Mouse (Mus musculus): ENCODE data around the gene Gse1.

Gse1 gene

GRCm38 (mm10) chr8:120377803-120378189 lies 149.5 kb downstream of the Gse1 start:
- no peak for DNase-seq

GRCm38 (mm10) chr8:120378306-120378705 lies 150.1 kb downstream of the Gse1 start:
- DNase-seq: peak; percentile 57 to 66

DNA sequence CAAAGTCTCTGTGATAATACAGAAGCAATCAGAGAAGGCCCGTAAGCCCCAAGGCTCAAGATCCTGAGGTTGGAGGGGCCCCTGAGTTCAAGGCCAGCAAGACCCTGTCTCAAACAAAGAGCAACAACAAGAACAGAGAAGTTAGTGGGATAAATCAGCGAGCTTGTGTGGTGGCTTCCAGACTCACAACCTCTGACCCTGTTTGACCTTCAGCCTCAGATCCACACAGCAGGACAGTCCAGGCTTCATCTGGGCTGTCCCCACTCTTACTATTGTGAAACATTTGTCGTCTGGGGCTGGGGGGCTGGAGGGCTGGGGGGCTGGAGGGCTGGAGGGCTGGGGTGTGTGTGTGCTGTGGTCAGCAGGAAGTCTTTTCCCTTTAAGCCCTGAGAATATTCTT lies 150.8 kb downstream of the Gse1 start:
- DNase-seq: no peak

GRCm38 (mm10) chr8:120381865-120382264 lies 153.6 kb downstream of the Gse1 start:
- no peak for DNase-seq

GRCm38 (mm10) chr8:120382436-120383203 lies 154.4 kb downstream of the Gse1 start:
- peak; percentile 68 to 72 for DNase-seq

GRCm38 (mm10) chr8:120383204-120383560 lies 154.9 kb downstream of the Gse1 start:
- DNase-seq: no peak

DNA sequence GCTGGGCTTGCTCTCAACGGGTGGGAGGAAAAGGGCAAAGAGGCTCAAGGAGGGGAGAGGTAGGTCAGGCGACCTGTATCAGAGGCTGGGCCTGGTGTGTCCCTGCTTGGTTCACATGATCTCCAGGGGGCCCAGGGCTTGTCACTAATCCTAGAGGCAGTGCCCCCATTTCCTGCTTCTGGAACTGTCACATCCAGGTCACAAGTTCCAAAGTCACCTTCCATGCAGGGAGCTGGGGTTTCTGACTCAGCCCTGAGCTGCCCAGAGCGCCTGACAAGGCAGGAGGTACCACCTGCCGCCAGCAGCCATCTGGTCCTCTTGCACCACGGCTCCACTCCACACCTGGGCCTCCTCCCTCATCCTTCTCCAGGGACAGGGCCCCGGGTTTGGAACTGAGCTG lies 155.5 kb downstream of the Gse1 start:
- DNase-seq: no peak

DNA sequence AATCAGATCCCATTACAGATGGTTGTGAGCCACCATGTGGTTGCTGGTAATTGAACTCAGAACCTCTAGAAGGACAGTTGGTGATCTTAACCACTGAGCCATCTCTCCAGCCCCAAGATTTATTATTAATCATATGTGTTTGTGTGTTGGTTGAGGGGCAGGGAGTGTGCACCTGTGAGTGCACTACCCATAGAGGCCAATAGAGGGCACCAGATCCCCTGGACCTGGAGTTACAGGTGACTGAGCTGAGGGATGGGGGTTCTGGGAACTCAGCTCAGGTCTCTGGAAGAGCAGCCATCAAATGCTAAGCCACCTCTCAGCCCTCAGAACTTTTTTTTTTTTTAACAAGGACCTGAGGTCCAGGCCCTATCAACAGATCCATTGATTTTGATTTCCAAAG lies 156.5 kb downstream of the Gse1 start:
- no peak for DNase-seq

DNA sequence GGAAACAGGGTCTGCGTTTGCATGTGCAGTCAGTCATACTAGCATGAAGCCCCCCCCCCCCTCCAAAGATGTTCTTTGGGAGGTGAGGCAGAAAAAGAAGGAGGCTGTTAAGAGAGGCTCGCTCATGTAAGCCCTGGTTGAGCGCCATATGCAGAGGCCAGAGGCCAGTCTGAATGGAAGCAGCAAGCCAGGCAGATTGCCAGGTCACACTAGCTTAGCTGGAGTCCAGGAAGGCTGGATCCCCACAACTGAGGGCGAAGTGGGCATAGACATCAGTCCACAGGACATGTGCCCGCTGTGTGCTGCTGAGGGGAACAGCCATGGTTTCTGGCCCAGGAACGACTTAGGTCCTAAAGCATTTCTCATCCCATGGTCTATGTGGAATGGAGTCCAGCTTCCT lies 160.0 kb downstream of the Gse1 start:
- no peak for DNase-seq

GRCm38 (mm10) chr8:120390598-120390997 lies 162.3 kb downstream of the Gse1 start:
- DNase-seq: no peak

DNA sequence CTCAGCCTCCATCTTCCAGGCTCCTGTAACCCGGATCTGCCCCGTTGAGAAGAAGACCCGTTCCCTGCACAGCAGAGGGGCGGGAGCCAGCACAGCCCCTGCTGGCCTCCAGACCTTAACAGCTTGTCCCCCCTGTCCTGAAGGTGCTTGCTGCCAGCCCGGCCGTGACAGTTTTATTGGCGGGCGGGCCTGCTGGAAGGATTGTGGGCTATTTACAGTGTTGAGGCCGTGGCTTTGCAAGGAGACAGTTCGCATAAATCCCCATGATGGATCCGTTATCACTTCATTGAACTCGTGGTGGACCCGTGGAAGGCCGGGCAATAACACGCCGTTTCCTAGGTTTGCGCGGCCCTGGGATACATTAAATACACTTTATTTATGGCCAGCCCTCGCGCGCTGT lies 163.6 kb downstream of the Gse1 start:
- no peak for DNase-seq

DNA sequence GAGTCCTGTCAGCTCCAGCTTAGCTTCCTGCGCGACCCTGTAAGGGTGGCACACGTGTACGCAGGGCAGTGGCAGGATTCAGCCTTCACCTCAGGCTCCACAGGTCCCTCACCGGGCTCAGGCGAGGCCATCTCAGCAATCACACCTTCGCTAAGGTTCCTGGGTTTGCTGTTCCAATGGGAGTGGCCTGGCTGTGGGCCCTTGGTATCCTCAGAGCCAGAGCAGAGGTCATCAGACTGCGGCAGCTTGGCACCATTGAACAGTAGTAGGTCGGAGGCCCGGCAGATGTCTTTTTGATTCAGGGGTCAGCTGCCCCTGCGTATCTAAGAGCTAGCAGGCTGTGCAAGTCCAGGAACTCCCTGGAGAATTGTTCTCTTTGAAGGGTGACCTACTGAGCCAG lies 164.8 kb downstream of the Gse1 start:
- DNase-seq: no peak

DNA sequence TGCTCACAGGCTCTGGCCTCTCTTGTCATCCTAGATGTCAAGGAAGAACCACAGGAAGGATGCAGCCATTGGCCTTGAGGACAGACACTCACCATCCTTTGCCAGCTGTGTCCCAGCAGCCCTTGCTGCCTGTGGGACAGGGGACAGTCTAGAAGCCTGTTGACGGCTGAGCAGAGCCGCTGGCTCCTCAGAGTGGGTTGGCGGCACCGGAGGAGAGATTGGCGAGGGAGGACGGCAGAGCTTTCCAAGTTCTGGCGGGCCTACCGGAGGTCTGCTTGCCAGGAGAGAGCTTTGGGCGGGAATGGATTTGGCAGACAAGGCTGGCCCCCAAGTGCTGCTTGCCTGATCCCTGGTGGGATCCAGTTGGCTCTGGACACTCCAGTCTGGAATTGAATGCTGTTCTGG lies 165.6 kb downstream of the Gse1 start:
- DNase-seq: no peak

- DNase-seq: no peak
Observed at GRCm38 (mm10) chr8:120395892-120396291, 167.6 kb downstream of the Gse1 start.

GRCm38 (mm10) chr8:120396756-120397155 lies 168.5 kb downstream of the Gse1 start:
- DNase-seq: no peak

- no peak for DNase-seq
Observed at GRCm38 (mm10) chr8:120397444-120398411, 169.5 kb downstream of the Gse1 start.

- peak in 1 of 2 experiments; percentile 59 for DNase-seq
Observed at GRCm38 (mm10) chr8:120399212-120399934, 171.1 kb downstream of the Gse1 start.

- no peak for DNase-seq
Observed at GRCm38 (mm10) chr8:120401216-120401615, 173.0 kb downstream of the Gse1 start.

- DNase-seq: no peak
Observed at GRCm38 (mm10) chr8:120401712-120402111, 173.5 kb downstream of the Gse1 start.

- DNase-seq: no peak
Observed at GRCm38 (mm10) chr8:120403606-120404269, 175.5 kb downstream of the Gse1 start.

GRCm38 (mm10) chr8:120404609-120405036 lies 176.4 kb downstream of the Gse1 start:
- peak; percentile 75 to 79 for DNase-seq

DNA sequence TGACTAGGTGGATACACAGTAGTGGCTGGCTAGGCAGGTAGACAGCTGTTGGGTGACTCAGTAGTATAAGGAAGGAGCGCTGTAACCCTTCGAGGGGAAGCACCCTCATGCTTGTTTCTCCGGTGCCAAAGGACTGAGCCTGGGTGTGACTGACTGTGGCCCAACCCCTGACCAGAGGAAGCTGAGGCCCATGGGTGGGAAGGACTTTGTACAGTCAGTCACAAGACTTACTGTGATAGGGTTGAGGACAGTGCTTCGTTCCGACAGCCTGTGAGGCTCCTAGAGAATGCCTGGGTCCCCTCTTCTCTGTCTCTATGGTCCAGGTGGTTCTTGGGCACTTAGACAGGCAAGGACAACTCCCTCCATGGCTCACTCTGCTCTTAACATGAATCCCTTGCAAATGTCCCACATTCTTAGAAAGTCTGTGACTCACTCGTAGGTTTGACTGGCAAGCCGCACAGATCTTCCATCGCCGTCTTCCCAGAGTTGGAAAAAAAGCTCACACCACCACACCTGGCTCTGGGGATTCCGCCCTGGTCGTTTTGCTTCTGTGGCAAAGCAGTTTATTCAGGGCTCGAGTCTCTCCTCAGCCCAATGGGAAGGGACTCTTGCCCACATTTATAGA lies 177.9 kb downstream of the Gse1 start:
- no peak for DNase-seq

All from kidney, postnatal 4 days (tissue).